9 mouse cellular contexts compared by ENCODE assay signal in the genomic region with DNA sequence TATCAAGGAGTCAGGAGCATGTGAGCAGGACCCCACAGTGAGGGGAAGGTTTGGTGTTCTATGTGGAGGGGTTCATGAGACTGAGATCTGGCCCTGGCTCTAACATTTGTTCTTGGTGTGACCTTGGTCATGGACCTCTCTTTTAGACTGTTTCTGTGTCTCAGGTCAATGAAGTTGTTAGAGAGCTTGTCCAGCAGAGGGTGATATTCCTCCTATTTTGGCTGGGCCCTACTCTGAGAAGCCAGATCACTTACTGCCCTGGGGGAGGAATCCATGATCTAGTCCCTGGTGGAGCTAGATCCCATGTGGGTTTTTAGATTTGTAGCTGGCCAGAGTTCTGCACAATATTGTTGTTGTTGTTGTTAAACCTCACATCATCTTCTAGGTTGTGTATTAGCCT. TPM values are rescaled to one million over a fixed set of nuclear protein-coding genes. Genes with fewer than 3 reads are reported as not detected.
DNase-seq lines count a peak whose midpoint lies in the region; ATAC-seq and TF ChIP-seq lines count a peak whose summit lies in the region.
"Had no signal": no experiment of that assay in that cellular context is flagged by ENCODE, and none has a peak within 500 bp of the region (broad histone marks: within the 10 kb centered on the region; RNA-seq: fewer than 3 reads in every experiment).

No protein-coding gene starts in this region.

- DNase-seq in liver, postnatal 0 days = peak; percentile 25
- DNase-seq in liver = no peak
- peak; percentile 22 for DNase-seq in T-cell, adult 2 months (ENCODE audit: low spot score)
- peak; percentile 53 for DNase-seq in kidney, adult 18-20 months
- DNase-seq in lung, postnatal 10 days = peak; percentile 72

- no peak overlapping the region for H3K9ac ChIP-seq in liver, postnatal 0 days (replicated peaks)
- H3K9ac ChIP-seq: embryonic facial prominence, embryonic 12.5 days; neural tube, embryonic 13.5 days had no signal

- ATAC-seq in liver, postnatal 0 days = no peak
- ATAC-seq in common myeloid progenitor, adult 5-6 weeks (replicated peaks; ENCODE audit: low read depth, poor library complexity, severe bottlenecking) = peak; percentile 84
- no peak for ATAC-seq in erythroid progenitor cell, adult 5-6 weeks (replicated peaks; ENCODE audit: low FRiP score, poor library complexity, severe bottlenecking)

- no peaks in the 10 kb centered on the region for H3K9me3 ChIP-seq in liver, postnatal 0 days (ENCODE audit: low read length)
- H3K9me3 ChIP-seq: embryonic facial prominence, embryonic 12.5 days; neural tube, embryonic 13.5 days had no signal

- no peaks in the 10 kb centered on the region for H3K4me1 ChIP-seq in liver, postnatal 0 days (ENCODE audit: insufficient read depth)
- H3K4me1 ChIP-seq: embryonic facial prominence, embryonic 12.5 days; neural tube, embryonic 13.5 days had no signal

- no peak overlapping the region for H3K4me2 ChIP-seq in liver, postnatal 0 days (ENCODE audit: low read depth, low read length)
- H3K4me2 ChIP-seq: embryonic facial prominence, embryonic 12.5 days; neural tube, embryonic 13.5 days had no signal

- H3K36me3 ChIP-seq in liver, postnatal 0 days (replicated peaks; ENCODE audit: insufficient read depth, low read length) = no peaks in the 10 kb centered on the region
- H3K36me3 ChIP-seq: embryonic facial prominence, embryonic 12.5 days; neural tube, embryonic 13.5 days had no signal

- no peak overlapping the region for H3K27ac ChIP-seq in liver, postnatal 0 days (ENCODE audit: low read depth)
- H3K27ac ChIP-seq: embryonic facial prominence, embryonic 12.5 days; neural tube, embryonic 13.5 days had no signal

- H3K4me3 ChIP-seq in liver, postnatal 0 days (ENCODE audit: low read depth, low read length) = no peak overlapping the region
- H3K4me3 ChIP-seq: embryonic facial prominence, embryonic 12.5 days; neural tube, embryonic 13.5 days had no signal

- peak; percentile 76 for TF ChIP-seq CTCF in liver, postnatal 0 days (IDR thresholded peaks at IDR 0.05; ENCODE audit: low read depth)

- TF ChIP-seq EP300 in liver, postnatal 0 days (IDR thresholded peaks at IDR 0.05; ENCODE audit: low read depth) = no peak

- peaks cover 4% of the 10 kb centered on the region; the same call in 1 of the 2 replicates for H3K27me3 ChIP-seq in liver, postnatal 0 days (ENCODE audit: insufficient read depth, low read length)
- H3K27me3 ChIP-seq: embryonic facial prominence, embryonic 12.5 days; neural tube, embryonic 13.5 days had no signal

RNA-seq across cellular contexts. Expression of a gene that starts 23.0 kb away (rescaled TPM):
- polyA plus RNA-seq in liver, postnatal 0 days (2015; fragmentation: Nextera tagmentation; extraction: Ambion mirVana) = not detected in 2 replicates
- total RNA-seq in common myeloid progenitor, adult 5-6 weeks (2017) = not detected in 2 replicates
- not detected in 2 replicates for total RNA-seq in erythroid progenitor cell, adult 5-6 weeks (2015; ENCODE audit: low replicate concordance)
- total RNA-seq in erythroid progenitor cell, adult 5-6 weeks (2017; ENCODE audit: low replicate concordance) = not detected in 2 replicates
- polyA plus RNA-seq: embryonic facial prominence, embryonic 12.5 days; neural tube, embryonic 13.5 days had no signal

RNA-seq across cellular contexts. Expression of a gene that starts 58.8 kb away (rescaled TPM):
- not detected in 2 replicates for polyA plus RNA-seq in liver, postnatal 0 days (2015; fragmentation: Nextera tagmentation; extraction: Ambion mirVana)
- not detected in 2 replicates for total RNA-seq in common myeloid progenitor, adult 5-6 weeks (2017)
- not detected in 2 replicates for total RNA-seq in erythroid progenitor cell, adult 5-6 weeks (2015; ENCODE audit: low replicate concordance)
- total RNA-seq in erythroid progenitor cell, adult 5-6 weeks (2017; ENCODE audit: low replicate concordance) = not detected in 2 replicates
- polyA plus RNA-seq: embryonic facial prominence, embryonic 12.5 days; neural tube, embryonic 13.5 days had no signal
